Mouse (Mus musculus) heart, embryonic 12.5 days (tissue): ENCODE data around the gene Ralgps1. TPM values are rescaled to one million over a fixed set of nuclear protein-coding genes. Genes with fewer than 3 reads are reported as not detected.

Experiments
- ATAC-seq: fragments of 200-750 bp; cut with Nextera tagmentation; 2 replicates; pipeline ENCODE4 v1.8.0; 2017; ENCODE audit warnings: moderate TSS enrichment, moderate library complexity; ENCODE audit not compliant: insufficient number of reproducible peaks, low FRiP score
- H3K27ac ChIP-seq: fragments of 300-500 bp; sonication (generic); 2 replicates; pipeline ENCODE4 v1.5.1; 2016; ENCODE audit warnings: mild to moderate bottlenecking, moderate library complexity; ENCODE audit not compliant: poor library complexity, severe bottlenecking
- H3K27me3 ChIP-seq: fragments of 300-500 bp; sonication (generic); replicated peaks from 2 replicates; pipeline ENCODE4 v1.6.1; 2016; ENCODE audit warnings: mild to moderate bottlenecking, moderate library complexity
- H3K36me3 ChIP-seq: fragments of 300-500 bp; sonication (generic); 2 replicates; pipeline ENCODE4 v1.6.1; 2016; ENCODE audit warnings: mild to moderate bottlenecking, moderate library complexity
- H3K4me1 ChIP-seq: fragments of 300-500 bp; sonication (generic); replicated peaks from 2 replicates; pipeline ENCODE4 v1.6.1; 2016; ENCODE audit warnings: mild to moderate bottlenecking
- H3K4me2 ChIP-seq: fragments of 300-500 bp; sonication (generic); 2 replicates; pipeline ENCODE4 v1.6.1; 2016; ENCODE audit warnings: mild to moderate bottlenecking, moderate library complexity
- H3K4me3 ChIP-seq: fragments of 300-500 bp; sonication (generic); 2 replicates; pipeline ENCODE4 v1.5.1; 2016; ENCODE audit warnings: mild to moderate bottlenecking
- H3K9ac ChIP-seq: fragments of 300-500 bp; sonication (generic); 2 replicates; pipeline ENCODE4 v1.6.1; 2016; ENCODE audit warnings: mild to moderate bottlenecking, moderate library complexity
- H3K9me3 ChIP-seq: fragments of 300-500 bp; sonication (generic); replicated peaks from 2 replicates; pipeline ENCODE4 v1.6.1; 2016; ENCODE audit warnings: mild to moderate bottlenecking, moderate library complexity
- WGBS: fragments of 180-500 bp; shearing (Covaris S2); methylation state at CpG from one replicate; pipeline ENCODE4 v1.1.7; 2016; 5-methylcytosine and 5-hydroxymethylcytosine counted together
- polyA plus RNA-seq: library from polyadenylated mRNA; unstranded; fragments of >200 nt; fragmentation: Nextera tagmentation; extraction: Ambion mirVana; gene quantifications from 2 replicates; pipeline ENCODE4 v1.2.1, GENCODE M21; 2016

Ralgps1 gene
- polyA plus RNA-seq, 1 experiment from 2014 or later: 6.3 TPM

GRCm38 (mm10) chr2:33302828-33303227, 68.5 kb downstream of the Ralgps1 start:
- 70% methylated on average over 4 of the region's 4 CpGs for WGBS
- H3K27ac ChIP-seq: no peak overlapping the region

DNA sequence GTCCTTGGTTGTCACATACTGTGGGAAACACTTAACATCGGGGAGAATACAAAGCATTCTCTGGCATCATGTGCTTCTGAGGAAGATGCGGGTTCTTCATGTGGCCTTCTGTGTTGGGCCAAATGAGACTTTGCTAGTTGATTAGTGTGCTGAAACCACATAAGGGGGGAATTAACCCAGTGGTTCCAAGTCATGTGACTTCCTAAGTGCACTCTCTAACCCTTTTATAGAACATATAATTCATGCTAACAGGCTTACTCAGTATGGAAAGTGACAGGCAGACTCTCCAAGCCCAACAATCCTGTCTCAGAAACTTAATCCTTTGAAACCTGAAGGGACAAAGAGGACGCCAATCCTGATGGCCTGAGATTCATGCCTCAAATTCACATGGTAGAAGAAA, 68.9 kb downstream of the Ralgps1 start:
- 80% methylated on average over 3 of the region's 3 CpGs for WGBS
- Histone ChIP-seq H3K9me3 (no peaks in the 10 kb centered on the region), H3K4me1 (peaks cover 24% of the 10 kb centered on the region), H3K27me3 (no peaks in the 10 kb centered on the region), H3K27ac (no peak overlapping the region), H3K4me2 (no peak overlapping the region), H3K36me3 (no peaks in the 10 kb centered on the region), H3K4me3 (no peak overlapping the region), H3K9ac (no peak overlapping the region)
- no peak for ATAC-seq

More at GRCm38 (mm10) chr2:33302828-33303227, 68.5 kb downstream of the Ralgps1 start:
- H3K4me2 ChIP-seq: no peak overlapping the region
- ATAC-seq: no peak
- H3K36me3 ChIP-seq: no peaks in the 10 kb centered on the region
- H3K4me1 ChIP-seq: peaks cover 24% of the 10 kb centered on the region
- no peaks in the 10 kb centered on the region for H3K9me3 ChIP-seq
- no peak overlapping the region for H3K4me3 ChIP-seq
- no peak overlapping the region for H3K9ac ChIP-seq
- no peaks in the 10 kb centered on the region for H3K27me3 ChIP-seq

GRCm38 (mm10) chr2:33300371-33301046, 70.8 kb downstream of the Ralgps1 start:
- no peak overlapping the region for H3K27ac ChIP-seq

DNA sequence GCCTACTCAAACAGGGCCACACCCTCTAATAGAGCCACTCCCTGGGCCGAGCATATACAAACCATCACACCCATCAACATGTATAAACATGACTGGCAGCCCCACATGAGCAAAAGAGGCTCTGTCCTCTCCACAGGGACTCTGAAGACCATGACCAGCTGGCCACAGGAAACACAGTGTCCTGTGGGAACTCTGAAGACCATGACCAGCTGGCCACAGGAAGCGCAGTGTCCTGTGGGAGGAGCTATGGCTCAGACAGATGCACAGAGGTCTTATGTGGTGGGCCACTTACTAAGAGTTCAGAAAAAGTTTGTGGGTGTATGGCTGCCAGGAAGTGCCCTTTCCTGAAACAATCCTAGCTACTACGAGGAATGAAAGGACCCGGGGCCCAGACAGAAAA, 72.4 kb downstream of the Ralgps1 start:
- no peaks in the 10 kb centered on the region for H3K9me3 ChIP-seq
- no peak overlapping the region for H3K27ac ChIP-seq
- no peak overlapping the region for H3K4me3 ChIP-seq
- ATAC-seq: no peak
- H3K27me3 ChIP-seq: no peaks in the 10 kb centered on the region
- H3K9ac ChIP-seq: no peak overlapping the region
- H3K36me3 ChIP-seq: no peaks in the 10 kb centered on the region
- 73% methylated on average over 4 of the region's 4 CpGs for WGBS
- peaks cover 23% of the 10 kb centered on the region for H3K4me1 ChIP-seq
- no peak overlapping the region for H3K4me2 ChIP-seq

More at GRCm38 (mm10) chr2:33300371-33301046, 70.8 kb downstream of the Ralgps1 start:
- Histone ChIP-seq H3K9me3 (no peaks in the 10 kb centered on the region), H3K4me3 (no peak overlapping the region), H3K36me3 (no peaks in the 10 kb centered on the region), H3K9ac (no peak overlapping the region), H3K27me3 (no peaks in the 10 kb centered on the region), H3K4me1 (peaks cover 20% of the 10 kb centered on the region), H3K4me2 (no peak overlapping the region)
- ATAC-seq: no peak
- 42% methylated on average over 3 of the region's 3 CpGs for WGBS

DNA sequence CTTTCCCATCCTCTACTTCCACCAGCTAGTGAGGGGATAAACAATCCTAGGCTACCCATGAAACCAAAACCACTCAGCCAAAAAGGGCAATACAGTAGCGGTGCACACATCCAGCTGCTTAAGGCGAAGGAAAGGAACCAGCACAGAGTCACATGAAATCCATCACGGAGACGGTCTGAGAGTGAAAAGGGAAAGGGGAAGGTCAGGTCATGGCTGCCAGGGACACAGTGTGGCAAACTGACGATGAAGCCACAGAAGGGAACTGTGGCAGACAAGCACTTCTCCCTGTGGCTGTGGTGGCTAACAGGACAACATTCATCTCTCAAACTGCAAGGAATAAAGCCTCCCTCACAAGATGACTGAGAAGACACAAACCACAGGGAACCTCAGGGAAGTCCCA, 76.2 kb downstream of the Ralgps1 start:
- Histone ChIP-seq H3K36me3 (no peaks in the 10 kb centered on the region), H3K9me3 (no peaks in the 10 kb centered on the region), H3K4me1 (peaks cover 25% of the 10 kb centered on the region), H3K27ac (no peak overlapping the region), H3K27me3 (no peaks in the 10 kb centered on the region), H3K4me2 (no peak overlapping the region), H3K4me3 (no peak overlapping the region), H3K9ac (no peak overlapping the region)
- 87% methylated on average over 5 of the region's 5 CpGs for WGBS
- ATAC-seq: no peak

DNA sequence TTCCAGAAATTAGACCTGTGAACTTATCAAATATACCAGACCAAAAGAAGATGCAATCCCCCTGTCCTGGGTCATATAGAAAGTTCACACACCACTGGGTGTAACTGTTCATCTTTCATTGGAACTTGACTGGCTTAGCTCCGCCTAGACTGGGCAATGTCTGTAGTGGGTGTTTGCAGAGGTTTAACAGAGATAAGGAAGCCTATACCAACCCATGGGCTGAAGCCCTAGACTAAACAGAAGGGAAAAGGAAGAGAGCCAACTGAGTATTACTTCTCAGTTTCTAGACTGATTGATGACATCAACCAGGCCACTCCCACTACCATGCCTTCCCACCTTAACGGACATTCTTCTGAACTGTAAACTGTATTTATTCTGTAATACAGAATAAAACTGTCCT, 79.2 kb downstream of the Ralgps1 start:
- Histone ChIP-seq H3K36me3 (peaks cover 5% of the 10 kb centered on the region; the same call in 1 of the 2 replicates), H3K27ac (no peak overlapping the region), H3K9me3 (no peaks in the 10 kb centered on the region), H3K27me3 (no peaks in the 10 kb centered on the region), H3K4me3 (no peak overlapping the region), H3K4me1 (peaks cover 21% of the 10 kb centered on the region), H3K4me2 (no peak overlapping the region), H3K9ac (no peak overlapping the region)
- 69% methylated on average over 2 of the region's 2 CpGs for WGBS
- ATAC-seq: no peak

- peaks cover 5% of the 10 kb centered on the region; the same call in 1 of the 2 replicates for H3K36me3 ChIP-seq
- WGBS: 83% methylated on average over 8 of the region's 8 CpGs
These were observed 80.8 kb downstream of the Ralgps1 start for GRCm38 (mm10) chr2:33290491-33290890.

GRCm38 (mm10) chr2:33288837-33289236, 82.4 kb downstream of the Ralgps1 start:
- no peak overlapping the region for H3K4me3 ChIP-seq
- no peak overlapping the region for H3K4me2 ChIP-seq
- peaks cover 5% of the 10 kb centered on the region; the same call in 1 of the 2 replicates for H3K36me3 ChIP-seq
- H3K9ac ChIP-seq: no peak overlapping the region
- H3K4me1 ChIP-seq: peaks cover 20% of the 10 kb centered on the region
- 88% methylated on average over 5 of the region's 5 CpGs for WGBS
- no peaks in the 10 kb centered on the region for H3K9me3 ChIP-seq
- no peak overlapping the region for H3K27ac ChIP-seq
- no peaks in the 10 kb centered on the region for H3K27me3 ChIP-seq
- no peak for ATAC-seq

More at GRCm38 (mm10) chr2:33290491-33290890, 80.8 kb downstream of the Ralgps1 start:
- Histone ChIP-seq H3K4me1 (peaks cover 22% of the 10 kb centered on the region), H3K9ac (no peak overlapping the region), H3K4me2 (no peak overlapping the region), H3K27ac (no peak overlapping the region), H3K9me3 (no peaks in the 10 kb centered on the region), H3K27me3 (no peaks in the 10 kb centered on the region), H3K4me3 (no peak overlapping the region)
- no peak for ATAC-seq

DNA sequence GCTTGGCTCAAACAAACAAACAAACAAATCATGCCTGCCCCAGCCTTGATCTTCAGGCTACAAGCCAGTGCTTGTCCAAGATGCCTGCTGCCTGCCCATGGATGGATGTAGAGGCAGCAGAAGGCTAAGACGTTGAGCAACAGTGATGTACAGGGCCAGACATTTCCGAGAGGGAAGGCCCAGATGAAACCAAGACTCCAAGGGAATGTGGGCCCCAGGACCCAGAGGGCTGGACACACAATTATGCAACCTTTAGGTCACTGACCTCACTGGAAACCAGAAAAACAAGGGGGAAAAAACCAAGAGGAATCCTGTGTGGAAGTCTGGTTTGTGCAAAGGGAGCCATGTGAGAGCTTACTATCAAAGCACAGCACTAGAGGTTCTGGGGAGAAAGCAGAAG, 87.6 kb downstream of the Ralgps1 start:
- H3K9me3 ChIP-seq: no peaks in the 10 kb centered on the region
- 70% methylated on average over 2 of the region's 2 CpGs for WGBS
- H3K36me3 ChIP-seq: peaks cover 5% of the 10 kb centered on the region; the same call in 1 of the 2 replicates
- no peak for ATAC-seq
- H3K27ac ChIP-seq: no peak overlapping the region
- H3K4me2 ChIP-seq: no peak overlapping the region
- peaks cover 13% of the 10 kb centered on the region for H3K4me1 ChIP-seq
- H3K27me3 ChIP-seq: peaks cover 3% of the 10 kb centered on the region; the same call in 1 of the 2 replicates
- no peak overlapping the region for H3K4me3 ChIP-seq
- no peak overlapping the region for H3K9ac ChIP-seq

- ATAC-seq: peak; percentile 9; the same call in 1 of the 2 replicates
- H3K27ac ChIP-seq: no peak overlapping the region
These were observed 88.4 kb downstream of the Ralgps1 start for GRCm38 (mm10) chr2:33282877-33283276.

DNA sequence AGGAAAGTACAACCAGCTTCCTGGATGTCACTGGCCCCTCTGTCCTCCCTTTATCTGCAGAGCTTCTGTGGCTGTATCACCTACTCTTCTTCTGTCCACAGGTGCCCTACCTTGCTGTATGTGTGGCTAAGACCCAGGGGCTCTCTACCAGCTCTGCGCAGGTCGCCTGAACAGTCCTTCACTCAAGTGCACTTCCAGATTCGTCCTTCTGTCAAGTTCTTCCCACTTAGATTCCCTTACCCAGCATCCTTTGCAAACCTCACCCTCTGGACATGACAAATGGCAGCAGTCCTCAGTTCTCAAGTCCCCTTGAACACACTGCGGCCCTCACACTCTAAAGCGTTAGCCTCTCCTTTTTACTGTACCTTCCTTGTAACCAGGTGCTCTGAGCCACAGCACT, 89.5 kb downstream of the Ralgps1 start:
- H3K36me3 ChIP-seq: no peaks in the 10 kb centered on the region
- no peak for ATAC-seq
- 79% methylated on average over 5 of the region's 5 CpGs for WGBS
- H3K4me3 ChIP-seq: no peak overlapping the region
- H3K4me2 ChIP-seq: no peak overlapping the region
- H3K27me3 ChIP-seq: peaks cover 3% of the 10 kb centered on the region; the same call in 1 of the 2 replicates
- no peaks in the 10 kb centered on the region for H3K9me3 ChIP-seq
- H3K4me1 ChIP-seq: peaks cover 13% of the 10 kb centered on the region
- no peak overlapping the region for H3K27ac ChIP-seq
- no peak overlapping the region for H3K9ac ChIP-seq

More at GRCm38 (mm10) chr2:33282877-33283276, 88.4 kb downstream of the Ralgps1 start:
- 39% methylated on average over 4 of the region's 4 CpGs for WGBS
- H3K9me3 ChIP-seq: no peaks in the 10 kb centered on the region
- peaks cover 1% of the 10 kb centered on the region; the same call in 1 of the 2 replicates for H3K36me3 ChIP-seq
- H3K4me3 ChIP-seq: no peak overlapping the region
- no peak overlapping the region for H3K9ac ChIP-seq
- H3K27me3 ChIP-seq: peaks cover 3% of the 10 kb centered on the region; the same call in 1 of the 2 replicates
- no peak overlapping the region for H3K4me2 ChIP-seq
- peaks cover 13% of the 10 kb centered on the region for H3K4me1 ChIP-seq
